Mouse (Mus musculus) liver, embryonic 14.5 days (tissue): ENCODE measurements around the gene Kif4.

Source experiments
- CTCF ChIP-seq: IDR thresholded peaks from 2 replicates; pipeline ENCODE4 v1.5.1; 2016; ENCODE audit warnings: antibody characterized with exemption, low read depth, control low read depth
- EP300 ChIP-seq: IDR thresholded peaks from 2 replicates; pipeline ENCODE4 v1.6.1; 2016; ENCODE audit warnings: antibody characterized with exemption, low read depth

GRCm38 (mm10) chrX:100629076-100629475 lies 3.5 kb downstream of the Kif4 start:
- TF ChIP-seq CTCF, result no peak
- TF ChIP-seq EP300, result no peak
